Mouse (Mus musculus) effector memory CD4-positive, alpha-beta T cell, adult 5 months (primary cell): Measurements from ENCODE around the gene Alox5ap. TPM values are rescaled to one million over a fixed set of nuclear protein-coding genes. Genes with fewer than 3 reads are reported as not detected.

Experiments
- polyA plus RNA-seq: library from polyadenylated mRNA; unstranded; fragments of 100-300 nt; shearing (Covaris generic); gene quantifications from one replicate; pipeline ENCODE4 v1.2.1, GENCODE M21; 2017

Alox5ap gene
- 1.4 TPM for polyA plus RNA-seq

GRCm38 (mm10) chr5:149264405-149264804, at the start of gene Alox5ap:
Gene Alox5ap (plus strand): TSS chr5:149264767.

Other genes starting within 250 kb of the Alox5ap start
- 52.4 TPM for gene Uspl1, start 80.4 kb upstream of the Alox5ap start, polyA plus RNA-seq
- gene Hmgb1, start 80.3 kb upstream of the Alox5ap start, polyA plus RNA-seq = 246 TPM
- not detected for gene Medag, start 147.0 kb downstream of the Alox5ap start, polyA plus RNA-seq
- not detected for gene Tex26, start 174.9 kb downstream of the Alox5ap start, polyA plus RNA-seq